Mouse (Mus musculus): ENCODE measurements at regions not wholly inside any gene's neighbourhood (a gene's known extent, or its start where the extent isn't known, plus 50 kb on each side); places are given as distances from the start of the nearest gene placed in this dataset.

DNA sequence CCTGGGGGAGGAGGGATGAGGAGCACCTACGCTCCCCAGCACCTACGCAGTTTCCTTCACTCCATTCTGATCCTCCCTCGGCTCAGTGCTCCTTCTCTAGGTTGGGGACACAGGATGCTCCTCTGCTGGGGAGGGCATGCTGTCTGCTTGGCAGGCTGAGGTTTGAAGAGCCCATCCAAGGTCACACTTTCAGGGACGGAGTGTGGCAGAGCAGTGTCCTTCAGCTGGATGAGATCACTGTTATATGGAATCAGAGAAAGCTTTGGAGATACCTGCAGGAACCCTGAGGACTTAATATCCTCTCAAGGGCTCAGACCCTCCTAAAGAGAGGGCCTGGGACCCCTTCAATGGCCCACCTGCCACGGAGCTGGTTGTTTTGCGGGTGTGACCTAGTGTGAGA lies 60.5 kb downstream of the Klhdc7a start:
- no peak for ATAC-seq (ENCODE audit: low FRiP score)
- TF ChIP-seq CTCF (IDR thresholded peaks at IDR 0.05): no peak
- no peak overlapping the region for H3K27ac ChIP-seq (ENCODE audit: low read depth, low read length)
- no peak for DNase-seq (ENCODE audit: low spot score)
- H3K27me3 ChIP-seq (ENCODE audit: insufficient read depth, low read length): no peaks in the 10 kb centered on the region
- H3K4me3 ChIP-seq (ENCODE audit: low read depth, low read length): no peak overlapping the region
- H3K9ac ChIP-seq (replicated peaks; ENCODE audit: low read length, poor library complexity, severe bottlenecking): no peak overlapping the region
- no peaks in the 10 kb centered on the region for H3K4me1 ChIP-seq (ENCODE audit: insufficient read depth, low read length)
- no peak overlapping the region for H3K4me2 ChIP-seq (ENCODE audit: low read depth, low read length, poor library complexity, severe bottlenecking)
- WGBS: 88% methylated on average over 6 of the region's 6 CpGs
- H3K9me3 ChIP-seq (ENCODE audit: low read length): no peaks in the 10 kb centered on the region
- no peaks in the 10 kb centered on the region for H3K36me3 ChIP-seq (ENCODE audit: insufficient read depth, low read length)

DNA sequence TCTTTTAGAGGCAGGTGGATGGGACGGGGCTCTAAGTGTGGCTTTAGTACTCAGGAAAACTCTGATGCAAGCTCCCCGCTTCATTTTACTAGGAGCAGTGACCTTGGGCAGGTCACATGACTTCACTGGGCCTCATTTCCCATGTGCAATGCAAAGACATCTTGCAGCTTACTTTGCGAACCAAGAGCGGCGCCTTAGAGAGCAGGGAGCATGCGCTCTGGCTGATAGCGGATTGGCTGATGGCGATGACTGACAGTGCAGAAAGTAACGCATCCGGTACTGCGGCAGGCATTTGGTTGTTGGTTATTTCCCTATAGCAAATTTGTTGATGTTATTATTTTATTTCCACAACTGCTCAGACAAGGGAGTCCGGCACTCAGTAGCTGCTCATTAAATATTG lies 61.6 kb downstream of the Klhdc7a start:
- Histone ChIP-seq H3K4me1 (ENCODE audit: insufficient read depth, low read length) (no peaks in the 10 kb centered on the region), H3K27ac (ENCODE audit: low read depth, low read length) (no peak overlapping the region), H3K9ac (replicated peaks; ENCODE audit: low read length, poor library complexity, severe bottlenecking) (no peak overlapping the region), H3K36me3 (ENCODE audit: insufficient read depth, low read length) (no peaks in the 10 kb centered on the region), H3K27me3 (ENCODE audit: insufficient read depth, low read length) (no peaks in the 10 kb centered on the region), H3K9me3 (ENCODE audit: low read length) (no peaks in the 10 kb centered on the region), H3K4me2 (ENCODE audit: low read depth, low read length, poor library complexity, severe bottlenecking) (no peak overlapping the region), H3K4me3 (ENCODE audit: low read depth, low read length) (no peak overlapping the region)
- no peak for TF ChIP-seq CTCF (IDR thresholded peaks at IDR 0.05)
- DNase-seq (ENCODE audit: low spot score): no peak
- ATAC-seq (ENCODE audit: low FRiP score): no peak
- WGBS: 85% methylated on average over 12 of the region's 12 CpGs

DNA sequence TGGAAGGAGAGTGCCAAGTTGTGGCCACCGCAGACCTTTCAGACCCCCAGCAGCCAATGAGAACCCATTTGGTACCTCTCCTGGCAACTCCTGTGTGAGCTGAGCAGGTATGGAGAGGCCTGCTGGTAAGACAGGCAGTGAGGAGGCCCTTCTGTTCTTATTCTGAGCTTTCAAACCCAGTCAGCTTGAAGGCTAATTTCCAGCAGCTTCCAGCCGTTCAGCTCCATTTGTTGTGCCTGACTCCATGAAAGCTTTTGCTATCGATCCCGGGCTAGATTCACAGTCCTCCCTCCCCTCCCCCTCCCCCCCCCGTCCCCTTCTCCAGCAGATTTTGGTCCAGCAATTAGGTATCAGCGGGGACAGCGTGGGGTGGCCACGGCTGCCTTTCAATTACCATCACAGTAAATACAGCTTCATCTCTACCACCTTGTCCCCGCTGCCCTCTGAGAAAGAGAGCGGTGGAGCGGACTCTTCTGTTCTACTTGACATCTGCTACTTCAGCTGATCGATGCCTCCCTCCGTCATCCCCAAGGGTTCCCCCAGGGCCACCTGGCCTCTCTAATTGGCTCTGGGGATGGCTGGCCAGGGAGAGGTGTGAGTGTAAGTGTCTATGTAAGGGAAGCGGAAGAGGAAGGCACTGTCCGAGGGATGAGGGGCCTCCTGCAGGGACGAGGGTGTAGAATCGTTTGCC lies 62.6 kb downstream of the Klhdc7a start:
- WGBS: 32% methylated on average over 17 of the region's 17 CpGs
- Histone ChIP-seq H3K4me1 (ENCODE audit: insufficient read depth, low read length) (no peaks in the 10 kb centered on the region), H3K36me3 (ENCODE audit: insufficient read depth, low read length) (no peaks in the 10 kb centered on the region), H3K4me2 (ENCODE audit: low read depth, low read length, poor library complexity, severe bottlenecking) (no peak overlapping the region), H3K27ac (ENCODE audit: low read depth, low read length) (no peak overlapping the region), H3K27me3 (ENCODE audit: insufficient read depth, low read length) (no peaks in the 10 kb centered on the region), H3K9me3 (ENCODE audit: low read length) (no peaks in the 10 kb centered on the region), H3K9ac (replicated peaks; ENCODE audit: low read length, poor library complexity, severe bottlenecking) (no peak overlapping the region), H3K4me3 (ENCODE audit: low read depth, low read length) (no peak overlapping the region)
- no peak for DNase-seq (ENCODE audit: low spot score)
- TF ChIP-seq CTCF (IDR thresholded peaks at IDR 0.05): no peak
- ATAC-seq (ENCODE audit: low FRiP score): no peak

GRCm38 (mm10) chr4:139899960-139900359 lies 66.6 kb upstream of the Pax7 start:
- Histone ChIP-seq H3K27ac (ENCODE audit: low read depth, low read length) (no peak overlapping the region), H3K4me3 (ENCODE audit: low read depth, low read length) (no peak overlapping the region), H3K27me3 (ENCODE audit: insufficient read depth, low read length) (no peaks in the 10 kb centered on the region), H3K9ac (replicated peaks; ENCODE audit: low read length, poor library complexity, severe bottlenecking) (no peak overlapping the region), H3K4me2 (ENCODE audit: low read depth, low read length, poor library complexity, severe bottlenecking) (no peak overlapping the region), H3K9me3 (ENCODE audit: low read length) (no peaks in the 10 kb centered on the region), H3K36me3 (ENCODE audit: insufficient read depth, low read length) (no peaks in the 10 kb centered on the region), H3K4me1 (ENCODE audit: insufficient read depth, low read length) (no peaks in the 10 kb centered on the region)
- no peak for DNase-seq (ENCODE audit: low spot score)
- TF ChIP-seq CTCF (IDR thresholded peaks at IDR 0.05): no peak
- ATAC-seq (ENCODE audit: low FRiP score): no peak
- 62% methylated on average over 9 of the region's 9 CpGs for WGBS

DNA sequence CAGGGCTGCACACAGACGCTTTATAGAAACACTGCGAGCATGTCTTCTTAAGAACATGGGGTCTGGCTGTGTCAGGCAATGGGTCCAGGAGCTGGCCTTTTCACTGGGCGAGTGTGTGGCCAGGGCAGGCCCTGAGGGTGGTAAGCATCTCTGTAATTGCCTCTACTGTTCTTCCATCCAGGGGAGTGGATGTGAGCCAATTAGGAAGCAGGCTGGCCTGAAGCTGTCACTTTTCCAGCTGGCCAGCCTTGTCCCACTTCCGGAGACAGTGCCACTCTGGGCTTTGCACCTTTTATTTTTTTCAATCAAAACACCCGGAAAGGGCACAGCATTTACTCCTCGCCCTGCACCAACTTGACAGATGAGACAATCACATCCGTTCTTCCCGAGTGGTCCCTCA lies 66.1 kb upstream of the Pax7 start:
- H3K4me3 ChIP-seq (ENCODE audit: low read depth, low read length): no peak overlapping the region
- ATAC-seq (ENCODE audit: low FRiP score): no peak
- H3K27ac ChIP-seq (ENCODE audit: low read depth, low read length): no peak overlapping the region
- H3K9ac ChIP-seq (replicated peaks; ENCODE audit: low read length, poor library complexity, severe bottlenecking): no peak overlapping the region
- no peak overlapping the region for H3K4me2 ChIP-seq (ENCODE audit: low read depth, low read length, poor library complexity, severe bottlenecking)
- H3K9me3 ChIP-seq (ENCODE audit: low read length): no peaks in the 10 kb centered on the region
- H3K4me1 ChIP-seq (ENCODE audit: insufficient read depth, low read length): no peaks in the 10 kb centered on the region
- no peak for DNase-seq (ENCODE audit: low spot score)
- no peaks in the 10 kb centered on the region for H3K36me3 ChIP-seq (ENCODE audit: insufficient read depth, low read length)
- TF ChIP-seq CTCF (IDR thresholded peaks at IDR 0.05): no peak
- H3K27me3 ChIP-seq (ENCODE audit: insufficient read depth, low read length): no peaks in the 10 kb centered on the region
- 62% methylated on average over 8 of the region's 8 CpGs for WGBS

DNA sequence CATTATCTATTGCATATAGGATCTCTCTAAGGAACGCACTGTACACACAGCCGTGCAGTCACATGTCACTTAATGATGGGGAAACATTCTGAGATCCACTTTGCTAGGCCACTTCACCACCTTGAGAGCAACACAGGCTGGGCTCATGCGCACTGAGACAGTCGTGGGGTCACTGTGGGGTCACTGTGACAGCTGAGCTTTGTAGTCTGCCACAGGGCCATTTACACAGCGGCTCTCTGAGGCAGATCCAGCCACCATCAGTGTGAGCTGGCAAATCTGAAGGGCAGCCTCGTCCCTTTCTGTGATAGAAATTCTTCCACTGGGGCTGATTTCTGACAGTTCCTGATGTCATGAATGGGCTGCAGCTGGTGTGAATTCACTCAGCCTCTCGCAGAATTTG lies 59.4 kb upstream of the Pax7 start:
- no peaks in the 10 kb centered on the region for H3K9me3 ChIP-seq (ENCODE audit: low read length)
- H3K4me2 ChIP-seq (ENCODE audit: low read depth, low read length, poor library complexity, severe bottlenecking): no peak overlapping the region
- no peak overlapping the region for H3K4me3 ChIP-seq (ENCODE audit: low read depth, low read length)
- 67% methylated on average over 7 of the region's 7 CpGs for WGBS
- ATAC-seq (ENCODE audit: low FRiP score) (no peak), DNase-seq (ENCODE audit: low spot score) (no peak)
- no peak overlapping the region for H3K27ac ChIP-seq (ENCODE audit: low read depth, low read length)
- no peaks in the 10 kb centered on the region for H3K4me1 ChIP-seq (ENCODE audit: insufficient read depth, low read length)
- H3K27me3 ChIP-seq (ENCODE audit: insufficient read depth, low read length): no peaks in the 10 kb centered on the region
- TF ChIP-seq CTCF (IDR thresholded peaks at IDR 0.05): no peak
- H3K9ac ChIP-seq (replicated peaks; ENCODE audit: low read length, poor library complexity, severe bottlenecking): no peak overlapping the region
- H3K36me3 ChIP-seq (ENCODE audit: insufficient read depth, low read length): no peaks in the 10 kb centered on the region

Data from midbrain, postnatal 0 days (tissue).